Mouse (Mus musculus) kidney, adult 2 months (tissue): ENCODE data around the gene Gm17949. TPM values are rescaled to one million over a fixed set of nuclear protein-coding genes. Genes with fewer than 3 reads are reported as not detected.
A peak's percentile ranks its signal among the peaks of the same experiment; 100 is the strongest.

ENCODE experiments used
- DNase-seq: peaks from one replicate; pipeline ENCODE4 v3.0.0; 2021
- H3K27ac ChIP-seq: fragments of 200-500 bp; 2 replicates; pipeline ENCODE4 v1.5.1; 2012; ENCODE audit warnings: low read depth, low read length, control low read depth, inconsistent platforms; ENCODE audit not compliant: insufficient read depth
- H3K27me3 ChIP-seq: fragments of 200-500 bp; replicated peaks from 2 replicates; pipeline ENCODE4 v1.6.1; 2012; ENCODE audit warnings: mild to moderate bottlenecking, moderate library complexity, low read length, inconsistent platforms; ENCODE audit not compliant: control insufficient read depth, insufficient read depth
- H3K36me3 ChIP-seq: fragments of 200-500 bp; 2 replicates; pipeline ENCODE4 v1.6.1; 2012; ENCODE audit warnings: mild to moderate bottlenecking, moderate library complexity, low read length, inconsistent platforms; ENCODE audit not compliant: control insufficient read depth, insufficient read depth
- H3K4me1 ChIP-seq: fragments of 200-500 bp; 2 replicates; pipeline ENCODE4 v1.6.1; 2011; ENCODE audit warnings: low read length; ENCODE audit not compliant: control insufficient read depth, insufficient read depth
- H3K4me3 ChIP-seq: fragments of 200-500 bp; 2 replicates; pipeline ENCODE4 v1.5.1; 2011; ENCODE audit warnings: mild to moderate bottlenecking, low read depth, low read length, control low read depth; ENCODE audit not compliant: insufficient read depth
- CTCF ChIP-seq: fragments of 200-500 bp; conservative IDR thresholded peaks from 2 replicates; pipeline ENCODE4 v1.5.1; 2011; ENCODE audit warnings: low read depth, mild to moderate bottlenecking, control low read depth, low read length, moderate library complexity, mixed read lengths; ENCODE audit not compliant: insufficient read depth, insufficient read length
- POLR2A ChIP-seq: fragments of 200-500 bp; IDR thresholded peaks from one replicate; pipeline ENCODE4 v1.6.1; 2011; ENCODE audit warnings: low read depth, low read length, control low read depth
- WGBS: fragments of 180-500 bp; shearing (Covaris S2); methylation state at CpG from one replicate; pipeline ENCODE4 v1.1.7; 2018; 5-methylcytosine and 5-hydroxymethylcytosine counted together
- polyA plus RNA-seq: library from polyadenylated mRNA; depleted of rRNA; stranded (reverse); fragments of >200 nt; gene quantifications from 2 replicates; pipeline ENCODE4 v1.2.3, GENCODE M21; 2012

Gm17949 gene
- polyA plus RNA-seq, 1 experiment, result 0.11 TPM

- DNase-seq, result no peak
- WGBS, result 92% methylated on average over 5 of the region's 5 CpGs
- TF ChIP-seq POLR2A (no peak), CTCF (no peak)
- Histone ChIP-seq H3K27ac (no peak overlapping the region), H3K36me3 (peaks cover 6% of the 10 kb centered on the region), H3K27me3 (no peaks in the 10 kb centered on the region), H3K4me3 (no peak overlapping the region), H3K4me1 (no peaks in the 10 kb centered on the region)
These were observed 9.7 kb downstream of the Gm17949 start for GRCm38 (mm10) chr17:57020960-57021359.

GRCm38 (mm10) chr17:57027471-57027870 is 16.2 kb downstream of the Gm17949 start:
- TF ChIP-seq CTCF, result no peak
- TF ChIP-seq POLR2A, result no peak
- H3K27me3 ChIP-seq, result no peaks in the 10 kb centered on the region
- no peak overlapping the region for H3K4me3 ChIP-seq
- peaks cover 10% of the 10 kb centered on the region; the same call in 1 of the 2 replicates for H3K4me1 ChIP-seq
- WGBS, result 81% methylated on average over 4 of the region's 4 CpGs
- no peak overlapping the region for H3K27ac ChIP-seq
- H3K36me3 ChIP-seq, result peaks cover 6% of the 10 kb centered on the region
- DNase-seq, result no peak

- DNase-seq, result peak; percentile 49
- Histone ChIP-seq H3K27ac (no peak overlapping the region), H3K27me3 (no peaks in the 10 kb centered on the region), H3K4me1 (peaks cover 10% of the 10 kb centered on the region; the same call in 1 of the 2 replicates), H3K36me3 (peaks cover 1% of the 10 kb centered on the region; the same call in 1 of the 2 replicates), H3K4me3 (no peak overlapping the region)
- no peak for TF ChIP-seq POLR2A
- TF ChIP-seq CTCF, result no peak
- WGBS, result 12% methylated on average over 8 of the region's 8 CpGs
These were observed 18.4 kb downstream of the Gm17949 start for GRCm38 (mm10) chr17:57029691-57030090.

DNA sequence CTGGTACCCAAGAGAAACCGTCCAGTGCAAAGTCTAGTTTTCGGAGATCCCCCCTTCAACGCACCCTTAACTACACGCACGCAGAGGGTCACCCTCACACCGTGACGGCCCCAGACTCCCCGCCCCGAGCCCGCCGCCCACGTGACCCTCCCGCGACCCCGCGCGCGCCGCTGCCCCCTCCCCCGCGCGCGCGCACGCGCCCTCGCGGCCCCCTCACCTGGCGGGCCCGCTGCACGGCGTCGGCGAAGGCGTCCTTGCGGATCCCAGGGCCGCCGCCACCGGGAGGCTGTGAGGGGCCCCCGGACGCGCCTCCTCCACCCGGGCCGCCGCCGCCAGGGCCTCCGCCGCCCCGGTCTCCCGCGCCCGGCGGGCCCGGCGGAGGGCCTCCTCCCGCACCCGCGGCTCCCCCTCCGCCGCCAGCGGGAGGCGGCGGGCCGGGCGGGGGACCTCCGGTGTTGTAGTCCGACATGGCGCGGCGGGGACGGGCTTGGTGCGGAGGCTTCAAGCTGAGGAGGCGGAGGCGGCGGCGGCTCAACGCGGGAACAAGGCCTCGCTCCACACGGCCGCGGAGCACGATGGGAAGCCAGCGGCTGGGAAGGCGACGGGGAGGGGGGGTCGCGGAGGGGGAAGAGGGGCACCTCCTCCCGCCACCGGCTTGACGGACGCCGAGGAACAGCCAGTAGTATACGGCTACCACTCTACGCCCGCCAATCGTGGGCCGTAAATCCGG is 19.8 kb downstream of the Gm17949 start, which contains the start of gene Khsrp:
Gene Khsrp, minus strand, starts transcription at position 592 of the 730 bp plus-strand sequence.
- DNase-seq, result peak; percentile 21
- WGBS, result 1% methylated on average over 94 of the region's 99 CpGs

DNA sequence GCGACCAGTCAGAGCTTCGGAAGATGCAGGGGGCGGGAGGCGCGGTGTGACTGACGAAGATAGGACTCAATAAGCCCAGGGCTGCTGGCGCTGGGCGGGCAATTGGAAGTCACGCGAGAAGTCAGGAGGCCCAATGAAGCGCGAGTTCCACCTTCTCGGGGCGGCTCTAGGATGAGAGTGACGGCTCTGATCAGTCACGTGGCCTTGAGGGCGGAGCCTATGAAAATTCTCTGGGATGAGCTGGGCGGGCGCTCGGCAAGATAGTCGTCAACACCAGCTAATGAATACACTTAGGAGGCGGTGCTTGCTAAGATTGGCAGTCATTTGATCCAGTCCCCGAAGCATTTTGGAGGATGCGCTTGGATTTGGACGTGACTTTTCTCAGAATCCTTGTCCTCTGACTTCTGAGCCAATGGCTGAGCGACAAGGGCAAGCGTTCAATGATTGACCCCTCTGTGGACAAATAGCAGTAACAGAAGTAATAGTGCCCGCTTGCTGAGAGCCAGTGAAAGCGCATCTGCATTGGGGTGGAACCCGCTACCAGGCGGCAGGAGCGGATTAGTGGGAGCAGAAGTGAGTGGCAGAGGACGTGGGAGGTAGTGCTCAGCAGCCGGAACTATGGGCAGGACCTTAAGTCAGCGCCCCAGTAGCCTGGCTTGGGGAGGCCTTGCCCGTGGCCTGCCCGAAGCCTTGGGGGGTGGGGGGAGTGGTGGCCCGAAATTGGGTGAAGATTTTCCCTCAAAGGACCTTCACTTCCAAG is 20.6 kb downstream of the Gm17949 start:
- peak; percentile 100 for DNase-seq
- Histone ChIP-seq H3K27ac (peak overlapping the region; percentile 86), H3K36me3 (no peaks in the 10 kb centered on the region), H3K27me3 (no peaks in the 10 kb centered on the region), H3K4me3 (peak overlapping the region; percentile 46), H3K4me1 (peaks cover 10% of the 10 kb centered on the region; the same call in 1 of the 2 replicates)
- under 1% methylated on average over 38 of the region's 38 CpGs for WGBS
- TF ChIP-seq CTCF (no peak), POLR2A (peak; percentile 96)

More for the DNA sequence above, 19.8 kb downstream of the Gm17949 start, which contains the start of gene Khsrp:
- H3K4me1 ChIP-seq, result peaks cover 10% of the 10 kb centered on the region; the same call in 1 of the 2 replicates
- TF ChIP-seq POLR2A (no peak), CTCF (no peak)
- no peaks in the 10 kb centered on the region for H3K36me3 ChIP-seq
- H3K27ac ChIP-seq, result peak within 1 kb of the TSS; percentile 86
- no peaks in the 10 kb centered on the region for H3K27me3 ChIP-seq
- H3K4me3 ChIP-seq, result peak within 1 kb of the TSS; percentile 92

- Histone ChIP-seq H3K4me3 (no peak overlapping the region), H3K27me3 (no peaks in the 10 kb centered on the region), H3K4me1 (peaks cover 10% of the 10 kb centered on the region; the same call in 1 of the 2 replicates), H3K27ac (no peak overlapping the region), H3K36me3 (no peaks in the 10 kb centered on the region)
- 86% methylated on average over 4 of the region's 4 CpGs for WGBS
- TF ChIP-seq POLR2A (no peak), CTCF (no peak)
- DNase-seq, result no peak
These were observed 21.6 kb downstream of the Gm17949 start for GRCm38 (mm10) chr17:57032854-57033253.

GRCm38 (mm10) chr17:57038978-57039377 is 27.7 kb downstream of the Gm17949 start:
- no peaks in the 10 kb centered on the region; the same call in 1 of the 2 replicates for H3K27me3 ChIP-seq
- no peaks in the 10 kb centered on the region for H3K4me1 ChIP-seq
- H3K27ac ChIP-seq, result no peak overlapping the region
- WGBS, result 44% methylated on average over 8 of the region's 8 CpGs
- no peak overlapping the region for H3K4me3 ChIP-seq
- DNase-seq, result no peak
- TF ChIP-seq POLR2A (no peak), CTCF (peak; percentile 31; the same call in 1 of the 2 replicates)
- H3K36me3 ChIP-seq, result no peaks in the 10 kb centered on the region
